Mouse (Mus musculus) gastrocnemius, adult 8-10 months (tissue): ENCODE data around the gene AI987944. TPM values are rescaled to one million over a fixed set of nuclear protein-coding genes. Genes with fewer than 3 reads are reported as not detected.

Experiments used
- DNase-seq, 2 experiments: peaks; one replicate each; pipeline ENCODE4 v3.0.0; 2022; ENCODE audit warnings: low spot score in 2 of 2
- total RNA-seq, 4 experiments: library from RNA; stranded (reverse); gene quantifications; 2 replicates each; pipeline ENCODE4 v1.2.4; 2022

AI987944 gene
- 10 to 100 TPM in 3 of 4 experiments, 1 to 10 TPM in 1; 9.6 to 11.8 (median 10.6) TPM for total RNA-seq

- DNase-seq = peak; percentile 61
These were observed at the start of gene AI987944 for GRCm38 (mm10) chr7:41393048-41393971. TSS of gene AI987944 (minus strand) at chr7:41393379.

GRCm38 (mm10) chr7:41394130-41394529 is 951 bp upstream of the AI987944 start:
- DNase-seq = no peak

Other genes starting within 250 kb of the AI987944 start
- gene Gm5592, start 239.5 kb downstream of the AI987944 start, total RNA-seq = not detected
- gene Vmn2r57, start 55.3 kb upstream of the AI987944 start, total RNA-seq = under 1 TPM; 0.22 to 0.34 (median 0.29) TPM
- under 1 TPM in 2 of 4 experiments, not detected in 2; 0.07 to 0.08 TPM for gene Gm20449, start 106.0 kb upstream of the AI987944 start, total RNA-seq
- 1 to 10 TPM; 3.1 to 5.3 (median 3.7) TPM for gene AW146154, start 106.5 kb upstream of the AI987944 start, total RNA-seq
- not detected for gene Gm6871, start 180.3 kb upstream of the AI987944 start, total RNA-seq
- gene 2610021A01Rik, start 205.9 kb upstream of the AI987944 start, total RNA-seq = 10 to 100 TPM in 3 of 4 experiments, 1 to 10 TPM in 1; 9.7 to 14.9 (median 13.0) TPM
- gene Zfp788, start 239.8 kb upstream of the AI987944 start, total RNA-seq = 10 to 100 TPM; 10.8 to 13.9 (median 12.6) TPM